Mouse (Mus musculus): ENCODE data around the gene Unc13a.
"Not testable (repeated sequence)": the region's sequence is repeated elsewhere in the genome, so short reads cannot be mapped to it uniquely, and the experiment has no call there.

Gene Unc13a

GRCm38 (mm10) chr8:71671549-71671965 lies at the start of gene Unc13a:
Gene Unc13a (minus strand): TSS chr8:71671757.
- peak; percentile 97 to 98 for DNase-seq

- no peak for DNase-seq
Observed at GRCm38 (mm10) chr8:71719928-71720457, 48.4 kb upstream of the Unc13a start.

GRCm38 (mm10) chr8:71719218-71719617 lies 47.7 kb upstream of the Unc13a start:
- DNase-seq = peak; percentile 48 to 67

GRCm38 (mm10) chr8:71718252-71718651 lies 46.7 kb upstream of the Unc13a start:
- no peak for DNase-seq

GRCm38 (mm10) chr8:71717096-71717495 lies 45.5 kb upstream of the Unc13a start:
- DNase-seq = no peak

GRCm38 (mm10) chr8:71716561-71717053 lies 45.0 kb upstream of the Unc13a start:
- DNase-seq = no peak

GRCm38 (mm10) chr8:71715531-71715930 lies 44.0 kb upstream of the Unc13a start:
- no peak for DNase-seq

- no peak for DNase-seq
Observed at GRCm38 (mm10) chr8:71711574-71711973, 40.0 kb upstream of the Unc13a start.

- DNase-seq = peak; percentile 97 to 99
Observed at GRCm38 (mm10) chr8:71709800-71710446, 38.4 kb upstream of the Unc13a start.

- DNase-seq = no peak
Observed at GRCm38 (mm10) chr8:71709134-71709799, 37.7 kb upstream of the Unc13a start.

- DNase-seq = peak in 1 of 2 experiments; percentile 66
Observed at GRCm38 (mm10) chr8:71707874-71708273, 36.3 kb upstream of the Unc13a start.

- DNase-seq = not testable (repeated sequence)
Observed at GRCm38 (mm10) chr8:71703400-71703799, 31.8 kb upstream of the Unc13a start.

- DNase-seq = no peak
Observed at GRCm38 (mm10) chr8:71702923-71703322, 31.4 kb upstream of the Unc13a start.

GRCm38 (mm10) chr8:71702087-71702432 lies 30.5 kb upstream of the Unc13a start:
- DNase-seq = peak in 1 of 2 experiments; percentile 2

- DNase-seq = peak in 1 of 2 experiments; percentile 5
Observed at GRCm38 (mm10) chr8:71701414-71702086, 30.0 kb upstream of the Unc13a start, which contains the start of gene B3gnt3. Gene B3gnt3 (minus strand): TSS chr8:71701789.

GRCm38 (mm10) chr8:71700493-71701269 lies 29.1 kb upstream of the Unc13a start:
- DNase-seq = peak in 1 of 2 experiments; percentile 14

GRCm38 (mm10) chr8:71695456-71695855 lies 23.9 kb upstream of the Unc13a start:
- DNase-seq = not testable (repeated sequence)

- DNase-seq = peak in 1 of 2 experiments; percentile 7
Observed at GRCm38 (mm10) chr8:71693166-71694041, 21.8 kb upstream of the Unc13a start.

GRCm38 (mm10) chr8:71692509-71692908 lies 21.0 kb upstream of the Unc13a start:
- no peak for DNase-seq

GRCm38 (mm10) chr8:71689028-71689427 lies 17.5 kb upstream of the Unc13a start, which contains the start of gene Insl3:
Gene Insl3 (plus strand): TSS chr8:71689214.
- DNase-seq = peak in 1 of 2 experiments; percentile 9

- DNase-seq = no peak
Observed at GRCm38 (mm10) chr8:71687616-71688015, 16.1 kb upstream of the Unc13a start.

All from cerebellum, postnatal 25 days (tissue).